Mouse (Mus musculus): ENCODE data around the gene Fam69a. TPM values are rescaled to one million over a fixed set of nuclear protein-coding genes. Genes with fewer than 3 reads are reported as not detected.
"Not testable (repeated sequence)": the region's sequence is repeated elsewhere in the genome, so short reads cannot be mapped to it uniquely, and the experiment has no call there.

The Fam69a gene
- polyA plus RNA-seq (2015; fragmentation: Nextera tagmentation; extraction: Ambion mirVana) = 23.6 and 27.4 TPM in 2 replicates

- TF ChIP-seq CTCF (IDR thresholded peaks at IDR 0.05; ENCODE audit: low read depth) = no peak
- Histone ChIP-seq H3K4me3 (replicated peaks; ENCODE audit: low read depth, low read length) (peak within 1 kb of the TSS; percentile 84), H3K4me1 (replicated peaks; ENCODE audit: insufficient read depth, low read length) (no peaks in the 10 kb centered on the region), H3K9ac (ENCODE audit: low read depth, low read length) (peak within 1 kb of the TSS; percentile 80), H3K27me3 (ENCODE audit: insufficient read depth, low read length) (no peaks in the 10 kb centered on the region), H3K4me2 (ENCODE audit: low read length) (peak within 1 kb of the TSS; percentile 88), H3K27ac (peak within 1 kb of the TSS; percentile 89), H3K9me3 (replicated peaks; ENCODE audit: low read length) (no peaks in the 10 kb centered on the region), H3K36me3 (ENCODE audit: insufficient read depth, low read length) (no peaks in the 10 kb centered on the region)
- ATAC-seq (replicated peaks; ENCODE audit: low FRiP score, low read depth) (peak; percentile 92), DNase-seq (ENCODE audit: low spot score) (peak; percentile 92)
- under 1% methylated on average over 74 of the region's 91 CpGs for WGBS
Observed at GRCm38 (mm10) chr5:107986967-107987834, at the start of gene Fam69a. Fam69a (minus strand) TSS chr5:107987085.

- H3K9me3 ChIP-seq (replicated peaks; ENCODE audit: low read length) = no peaks in the 10 kb centered on the region
- H3K4me3 ChIP-seq (replicated peaks; ENCODE audit: low read depth, low read length) = no peak overlapping the region
- no peaks in the 10 kb centered on the region for H3K36me3 ChIP-seq (ENCODE audit: insufficient read depth, low read length)
- DNase-seq (ENCODE audit: low spot score) (no peak), ATAC-seq (replicated peaks; ENCODE audit: low FRiP score, low read depth) (no peak)
- 8% methylated on average over 2 of the region's 2 CpGs for WGBS
- no peaks in the 10 kb centered on the region for H3K27me3 ChIP-seq (ENCODE audit: insufficient read depth, low read length)
- no peak overlapping the region for H3K4me2 ChIP-seq (ENCODE audit: low read length)
- no peak for TF ChIP-seq CTCF (IDR thresholded peaks at IDR 0.05; ENCODE audit: low read depth)
- H3K4me1 ChIP-seq (replicated peaks; ENCODE audit: insufficient read depth, low read length) = no peaks in the 10 kb centered on the region
- H3K9ac ChIP-seq (ENCODE audit: low read depth, low read length) = no peak overlapping the region
- no peak overlapping the region for H3K27ac ChIP-seq
Observed at GRCm38 (mm10) chr5:108035523-108035922, 48.6 kb upstream of the Fam69a start.

GRCm38 (mm10) chr5:108034194-108034593 lies 47.3 kb upstream of the Fam69a start:
- 29% methylated on average over 3 of the region's 4 CpGs for WGBS
- ATAC-seq (replicated peaks; ENCODE audit: low FRiP score, low read depth) = 0 out of 2 replicates have a peak, but pooled peaks have one; percentile 7
- no peaks in the 10 kb centered on the region for H3K4me1 ChIP-seq (replicated peaks; ENCODE audit: insufficient read depth, low read length)
- H3K9me3 ChIP-seq (replicated peaks; ENCODE audit: low read length) = no peaks in the 10 kb centered on the region
- peak; percentile 81 for TF ChIP-seq CTCF (IDR thresholded peaks at IDR 0.05; ENCODE audit: low read depth)
- peak; percentile 91 for DNase-seq (ENCODE audit: low spot score)
- no peaks in the 10 kb centered on the region for H3K36me3 ChIP-seq (ENCODE audit: insufficient read depth, low read length)
- H3K27ac ChIP-seq = no peak overlapping the region
- no peak overlapping the region for H3K4me2 ChIP-seq (ENCODE audit: low read length)
- H3K4me3 ChIP-seq (replicated peaks; ENCODE audit: low read depth, low read length) = no peak overlapping the region
- no peak overlapping the region for H3K9ac ChIP-seq (ENCODE audit: low read depth, low read length)
- no peaks in the 10 kb centered on the region for H3K27me3 ChIP-seq (ENCODE audit: insufficient read depth, low read length)

- Histone ChIP-seq H3K36me3 (ENCODE audit: insufficient read depth, low read length) (no peaks in the 10 kb centered on the region), H3K4me2 (ENCODE audit: low read length) (no peak overlapping the region), H3K4me3 (replicated peaks; ENCODE audit: low read depth, low read length) (no peak overlapping the region), H3K4me1 (replicated peaks; ENCODE audit: insufficient read depth, low read length) (no peaks in the 10 kb centered on the region), H3K9me3 (replicated peaks; ENCODE audit: low read length) (no peaks in the 10 kb centered on the region), H3K27me3 (ENCODE audit: insufficient read depth, low read length) (no peaks in the 10 kb centered on the region), H3K9ac (ENCODE audit: low read depth, low read length) (no peak overlapping the region), H3K27ac (no peak overlapping the region)
- DNase-seq (ENCODE audit: low spot score) = no peak
- no peak for TF ChIP-seq CTCF (IDR thresholded peaks at IDR 0.05; ENCODE audit: low read depth)
- WGBS = 96% methylated on average over 4 of the region's 4 CpGs
- ATAC-seq (replicated peaks; ENCODE audit: low FRiP score, low read depth) = no peak
Observed at GRCm38 (mm10) chr5:108031267-108031666, 44.4 kb upstream of the Fam69a start.

GRCm38 (mm10) chr5:108029968-108030367 lies 43.1 kb upstream of the Fam69a start:
- no peak overlapping the region for H3K4me3 ChIP-seq (replicated peaks; ENCODE audit: low read depth, low read length)
- no peak for ATAC-seq (replicated peaks; ENCODE audit: low FRiP score, low read depth)
- peak; percentile 47; the same call in 1 of the 2 replicates for TF ChIP-seq CTCF (IDR thresholded peaks at IDR 0.05; ENCODE audit: low read depth)
- H3K27me3 ChIP-seq (ENCODE audit: insufficient read depth, low read length) = no peaks in the 10 kb centered on the region
- no peak overlapping the region for H3K9ac ChIP-seq (ENCODE audit: low read depth, low read length)
- no peak overlapping the region for H3K4me2 ChIP-seq (ENCODE audit: low read length)
- DNase-seq (ENCODE audit: low spot score) = no peak
- no peaks in the 10 kb centered on the region for H3K9me3 ChIP-seq (replicated peaks; ENCODE audit: low read length)
- H3K27ac ChIP-seq = no peak overlapping the region
- WGBS = 83% methylated on average over 2 of the region's 2 CpGs
- no peaks in the 10 kb centered on the region for H3K36me3 ChIP-seq (ENCODE audit: insufficient read depth, low read length)
- no peaks in the 10 kb centered on the region for H3K4me1 ChIP-seq (replicated peaks; ENCODE audit: insufficient read depth, low read length)

- not testable (repeated sequence) for H3K9ac ChIP-seq (ENCODE audit: low read depth, low read length); H3K9me3 ChIP-seq (replicated peaks; ENCODE audit: low read length); H3K4me3 ChIP-seq (replicated peaks; ENCODE audit: low read depth, low read length); DNase-seq (ENCODE audit: low spot score); H3K27me3 ChIP-seq (ENCODE audit: insufficient read depth, low read length); H3K36me3 ChIP-seq (ENCODE audit: insufficient read depth, low read length); H3K27ac ChIP-seq; H3K4me1 ChIP-seq (replicated peaks; ENCODE audit: insufficient read depth, low read length); ATAC-seq (replicated peaks; ENCODE audit: low FRiP score, low read depth); H3K4me2 ChIP-seq (ENCODE audit: low read length)
- WGBS = 92% methylated on average over 7 of the region's 7 CpGs
Observed at GRCm38 (mm10) chr5:108028797-108029536, 42.1 kb upstream of the Fam69a start.

All from kidney, postnatal 0 days (tissue).